Comparison of ENCODE assay signal across 10 mouse cellular contexts in the genomic region with DNA sequence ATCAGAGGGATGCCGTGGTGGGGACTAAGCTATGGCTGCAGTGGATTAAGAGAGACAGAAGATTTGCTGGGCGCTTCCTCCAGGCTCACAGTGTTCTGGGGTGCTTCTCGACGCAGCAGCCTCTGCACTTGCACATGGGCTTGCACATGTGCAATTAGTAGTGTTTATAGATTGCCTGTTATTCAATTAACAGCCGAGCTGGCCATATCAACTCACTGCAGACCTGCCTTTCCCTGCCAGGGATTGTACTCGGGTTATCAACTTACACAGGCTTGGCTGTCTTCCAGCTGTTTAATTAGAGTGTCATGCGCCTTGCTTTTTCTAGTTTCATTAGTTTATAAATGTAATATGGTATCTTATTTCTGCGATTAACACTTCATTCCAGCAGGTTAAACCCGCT.
DNase-seq lines count a peak whose midpoint lies in the region; ATAC-seq lines count a peak whose summit lies in the region.
"Had no signal": no experiment of that assay in that cellular context is flagged by ENCODE, and none has a peak within 500 bp of the region (broad histone marks: within the 10 kb centered on the region; RNA-seq: fewer than 3 reads in every experiment).

No protein-coding gene starts in this region.

- H3K27ac ChIP-seq in hindbrain, embryonic 13.5 days: no peak overlapping the region
- no peak overlapping the region for H3K27ac ChIP-seq in hindbrain, embryonic 10.5 days
- no peak overlapping the region for H3K27ac ChIP-seq in heart, embryonic 16.5 days (ENCODE audit: low read length)

- H3K4me3 ChIP-seq in hindbrain, embryonic 13.5 days: no peak overlapping the region
- H3K4me3 ChIP-seq in hindbrain, embryonic 10.5 days: no peak overlapping the region
- no peak overlapping the region for H3K4me3 ChIP-seq in heart, embryonic 16.5 days (ENCODE audit: low read length)
- H3K4me3 ChIP-seq: megakaryocyte, embryonic 14.5 days had no signal

- no peaks in the 10 kb centered on the region for H3K9me3 ChIP-seq in hindbrain, embryonic 13.5 days
- H3K9me3 ChIP-seq in hindbrain, embryonic 10.5 days: no peaks in the 10 kb centered on the region
- no peaks in the 10 kb centered on the region for H3K9me3 ChIP-seq in heart, embryonic 16.5 days (replicated peaks; ENCODE audit: control insufficient read depth, low read length)

- no peaks in the 10 kb centered on the region for H3K36me3 ChIP-seq in hindbrain, embryonic 13.5 days
- peaks cover 12% of the 10 kb centered on the region for H3K36me3 ChIP-seq in hindbrain, embryonic 10.5 days
- no peaks in the 10 kb centered on the region for H3K36me3 ChIP-seq in heart, embryonic 16.5 days (ENCODE audit: control insufficient read depth, insufficient read depth)

- 52% methylated on average over 9 of the region's 9 CpGs for WGBS in hindbrain, embryonic 13.5 days
- WGBS in hindbrain, embryonic 10.5 days: 84% methylated on average over 9 of the region's 9 CpGs
- WGBS in heart, embryonic 16.5 days: 34% methylated on average over 9 of the region's 9 CpGs

- peaks cover 6% of the 10 kb centered on the region for H3K4me1 ChIP-seq in hindbrain, embryonic 13.5 days (replicated peaks)
- H3K4me1 ChIP-seq in hindbrain, embryonic 10.5 days (replicated peaks): no peaks in the 10 kb centered on the region
- H3K4me1 ChIP-seq in heart, embryonic 16.5 days (ENCODE audit: control insufficient read depth, insufficient read depth, low read length): peaks cover 11% of the 10 kb centered on the region; the same call in 1 of the 2 replicates

- H3K27me3 ChIP-seq in hindbrain, embryonic 13.5 days: no peaks in the 10 kb centered on the region
- no peaks in the 10 kb centered on the region for H3K27me3 ChIP-seq in hindbrain, embryonic 10.5 days (ENCODE audit: insufficient read depth, poor library complexity, severe bottlenecking)
- H3K27me3 ChIP-seq in heart, embryonic 16.5 days (ENCODE audit: control insufficient read depth, insufficient read depth, low read length): no peaks in the 10 kb centered on the region
- H3K27me3 ChIP-seq: megakaryocyte, embryonic 14.5 days had no signal

- DNase-seq in hindbrain, embryonic 10.5 days (ENCODE audit: low spot score): no peak
- peak; percentile 68 for DNase-seq in c-Kit-positive CD71-positive TER-119-negative erythroid progenitor cells, embryonic 14.5 days (ENCODE audit: low read depth)
- no peak for DNase-seq in gastrocnemius, postnatal 25 days
- no peak for DNase-seq in layer of hippocampus, postnatal 25 days (ENCODE audit: extremely low spot score in 1 of 2, low spot score in 1 of 2)
- DNase-seq in cerebellum, adult 11-12 months: no peak
- DNase-seq: right cerebral cortex, postnatal 4 days had no signal

- no peak overlapping the region for H3K9ac ChIP-seq in hindbrain, embryonic 13.5 days
- no peak overlapping the region for H3K9ac ChIP-seq in heart, embryonic 16.5 days (ENCODE audit: low read length)

- ATAC-seq in hindbrain, embryonic 13.5 days (ENCODE audit: low FRiP score): peak; percentile 74
- ATAC-seq in heart, embryonic 16.5 days (replicated peaks; ENCODE audit: extremely low read depth, insufficient read depth, low FRiP score): no peak
- ATAC-seq in megakaryocyte, adult 5-6 weeks (ENCODE audit: poor library complexity, severe bottlenecking): peak; percentile 38

- no peak overlapping the region for H3K4me2 ChIP-seq in hindbrain, embryonic 13.5 days
- H3K4me2 ChIP-seq in heart, embryonic 16.5 days (ENCODE audit: low read depth, low read length): peak overlapping the region; percentile 19
